Mouse (Mus musculus) common myeloid progenitor, adult 5-6 weeks (primary cell): ENCODE measurements around the gene Loxl3. TPM values are rescaled to one million over a fixed set of nuclear protein-coding genes. Genes with fewer than 3 reads are reported as not detected.

Experiments used
- ATAC-seq: replicated peaks from 2 replicates; pipeline ENCODE4 v1.8.0; 2016; ENCODE audit warnings: low read depth, mild to moderate bottlenecking, moderate TSS enrichment, inconsistent platforms; ENCODE audit not compliant: poor library complexity, severe bottlenecking
- total RNA-seq: library from RNA; stranded (forward); fragments of 200-1000, 187-1606 nt; gene quantifications from 2 replicates; pipeline ENCODE4 v1.2.3, GENCODE M21; 2017

Loxl3 gene
- total RNA-seq, 1 experiment from 2014 or later = 1.4 TPM

GRCm38 (mm10) chr6:83043561-83043960 is 9.6 kb downstream of the Loxl3 start:
- ATAC-seq = no peak

GRCm38 (mm10) chr6:83043993-83044392 is 10.0 kb downstream of the Loxl3 start:
- ATAC-seq = no peak

- ATAC-seq = peak; percentile 71
Measured at GRCm38 (mm10) chr6:83044742-83045141, 10.8 kb downstream of the Loxl3 start.

- no peak for ATAC-seq
Measured at GRCm38 (mm10) chr6:83049367-83049766, 15.4 kb downstream of the Loxl3 start.

- ATAC-seq = peak; percentile 17
Measured at GRCm38 (mm10) chr6:83053136-83053960, 19.4 kb downstream of the Loxl3 start.

- peak; percentile 89 for ATAC-seq
Measured at GRCm38 (mm10) chr6:83054074-83054851, 20.3 kb downstream of the Loxl3 start, which contains the start of gene Aup1. Aup1 (plus strand) TSS chr6:83054521.

- ATAC-seq = no peak
Measured at GRCm38 (mm10) chr6:83054871-83055431, 21.0 kb downstream of the Loxl3 start, which contains the start of gene Htra2. Htra2 (minus strand) TSS chr6:83055273.

GRCm38 (mm10) chr6:83057790-83058189 is 23.8 kb downstream of the Loxl3 start, which contains the start of gene Dqx1:
Dqx1 (plus strand) TSS chr6:83057844.
- ATAC-seq = no peak

- no peak for ATAC-seq
Measured at GRCm38 (mm10) chr6:83058725-83059124, 24.8 kb downstream of the Loxl3 start.

GRCm38 (mm10) chr6:83065995-83066394 is 32.0 kb downstream of the Loxl3 start:
- peak; percentile 31 for ATAC-seq

GRCm38 (mm10) chr6:83066441-83066840 is 32.5 kb downstream of the Loxl3 start:
- ATAC-seq = no peak

- ATAC-seq = no peak
Measured at GRCm38 (mm10) chr6:83068221-83068620, 34.2 kb downstream of the Loxl3 start.

- ATAC-seq = no peak
Measured at GRCm38 (mm10) chr6:83068706-83069487, 34.9 kb downstream of the Loxl3 start.

- ATAC-seq = no peak
Measured at GRCm38 (mm10) chr6:83069488-83070246, 35.7 kb downstream of the Loxl3 start.

GRCm38 (mm10) chr6:83070247-83070310 is 36.1 kb downstream of the Loxl3 start, which contains the start of gene Tlx2:
Tlx2 (minus strand) TSS chr6:83070293.
- no peak for ATAC-seq

- 0 out of 2 replicates have a peak, but pooled peaks have one; percentile 17 for ATAC-seq
Measured at GRCm38 (mm10) chr6:83070311-83071219, 36.6 kb downstream of the Loxl3 start.

- no peak for ATAC-seq
Measured at GRCm38 (mm10) chr6:83071220-83071619, 37.2 kb downstream of the Loxl3 start.

- no peak for ATAC-seq
Measured at GRCm38 (mm10) chr6:83074979-83075378, 41.0 kb downstream of the Loxl3 start.
